Mouse (Mus musculus): ENCODE data around the gene Smarca1. TPM values are rescaled to one million over a fixed set of nuclear protein-coding genes. Genes with fewer than 3 reads are reported as not detected.
A peak's percentile ranks its signal among the peaks of the same experiment; 100 is the strongest.

Gene Smarca1
- 0.08 and 0.09 TPM in 2 replicates for polyA plus RNA-seq (2012; rRNA removed)

- 4% methylated on average over 12 of the region's 17 CpGs for WGBS
- DNase-seq, result no peak
- no peaks in the 10 kb centered on the region; the same call in 1 of the 2 replicates for H3K4me1 ChIP-seq (replicated peaks; ENCODE audit: control insufficient read depth, insufficient read depth, low read length)
- no peaks in the 10 kb centered on the region; the same call in 1 of the 2 replicates for H3K27me3 ChIP-seq (ENCODE audit: control insufficient read depth, insufficient read depth, low read length)
- TF ChIP-seq CTCF (IDR thresholded peaks at IDR 0.05; ENCODE audit: borderline replicate concordance, control insufficient read depth, extremely low read depth, insufficient read depth, low read length, poor library complexity), result no peak
- peak within 1 kb of the TSS; percentile 20 for H3K4me3 ChIP-seq (ENCODE audit: control insufficient read depth, insufficient read depth, low read length)
- H3K36me3 ChIP-seq (ENCODE audit: control insufficient read depth, insufficient read depth, low read length), result no peaks in the 10 kb centered on the region
- no peak within 1 kb of the TSS for H3K27ac ChIP-seq (ENCODE audit: control insufficient read depth, insufficient read depth, low read length)
Observed at GRCm38 (mm10) chrX:47892431-47893024, at the start of gene Smarca1. Gene Smarca1 (minus strand): TSS chrX:47892974.

- Histone ChIP-seq H3K27me3 (ENCODE audit: control insufficient read depth, insufficient read depth, low read length) (no peaks in the 10 kb centered on the region), H3K36me3 (ENCODE audit: control insufficient read depth, insufficient read depth, low read length) (no peaks in the 10 kb centered on the region), H3K4me1 (replicated peaks; ENCODE audit: control insufficient read depth, insufficient read depth, low read length) (no peaks in the 10 kb centered on the region), H3K27ac (ENCODE audit: control insufficient read depth, insufficient read depth, low read length) (no peak overlapping the region), H3K4me3 (ENCODE audit: control insufficient read depth, insufficient read depth, low read length) (no peak overlapping the region)
- TF ChIP-seq POLR2A (IDR thresholded peaks at IDR 0.05; ENCODE audit: control insufficient read depth, extremely low read depth, insufficient read depth, low read length, poor library complexity) (no peak), CTCF (IDR thresholded peaks at IDR 0.05; ENCODE audit: borderline replicate concordance, control insufficient read depth, extremely low read depth, insufficient read depth, low read length, poor library complexity) (no peak)
- no peak for DNase-seq
- 86% methylated on average over 2 of the region's 2 CpGs for WGBS
Observed at GRCm38 (mm10) chrX:47937740-47938139, 45.0 kb upstream of the Smarca1 start.

GRCm38 (mm10) chrX:47936885-47937284, 44.1 kb upstream of the Smarca1 start:
- TF ChIP-seq POLR2A (IDR thresholded peaks at IDR 0.05; ENCODE audit: control insufficient read depth, extremely low read depth, insufficient read depth, low read length, poor library complexity) (no peak), CTCF (IDR thresholded peaks at IDR 0.05; ENCODE audit: borderline replicate concordance, control insufficient read depth, extremely low read depth, insufficient read depth, low read length, poor library complexity) (no peak)
- no peak for DNase-seq
- Histone ChIP-seq H3K36me3 (ENCODE audit: control insufficient read depth, insufficient read depth, low read length) (no peaks in the 10 kb centered on the region), H3K4me3 (ENCODE audit: control insufficient read depth, insufficient read depth, low read length) (no peak overlapping the region), H3K27ac (ENCODE audit: control insufficient read depth, insufficient read depth, low read length) (no peak overlapping the region), H3K4me1 (replicated peaks; ENCODE audit: control insufficient read depth, insufficient read depth, low read length) (no peaks in the 10 kb centered on the region), H3K27me3 (ENCODE audit: control insufficient read depth, insufficient read depth, low read length) (no peaks in the 10 kb centered on the region)
- 94% methylated on average over 5 of the region's 5 CpGs for WGBS

GRCm38 (mm10) chrX:47934352-47934751, 41.6 kb upstream of the Smarca1 start:
- no peak overlapping the region for H3K27ac ChIP-seq (ENCODE audit: control insufficient read depth, insufficient read depth, low read length)
- H3K36me3 ChIP-seq (ENCODE audit: control insufficient read depth, insufficient read depth, low read length), result no peaks in the 10 kb centered on the region
- no peak overlapping the region for H3K4me3 ChIP-seq (ENCODE audit: control insufficient read depth, insufficient read depth, low read length)
- no peaks in the 10 kb centered on the region for H3K27me3 ChIP-seq (ENCODE audit: control insufficient read depth, insufficient read depth, low read length)
- H3K4me1 ChIP-seq (replicated peaks; ENCODE audit: control insufficient read depth, insufficient read depth, low read length), result no peaks in the 10 kb centered on the region
- 97% methylated on average over 11 of the region's 11 CpGs for WGBS
- no peak for DNase-seq
- TF ChIP-seq POLR2A (IDR thresholded peaks at IDR 0.05; ENCODE audit: control insufficient read depth, extremely low read depth, insufficient read depth, low read length, poor library complexity) (no peak), CTCF (IDR thresholded peaks at IDR 0.05; ENCODE audit: borderline replicate concordance, control insufficient read depth, extremely low read depth, insufficient read depth, low read length, poor library complexity) (no peak)

GRCm38 (mm10) chrX:47930449-47930848, 37.7 kb upstream of the Smarca1 start:
- no peak for DNase-seq
- TF ChIP-seq POLR2A (IDR thresholded peaks at IDR 0.05; ENCODE audit: control insufficient read depth, extremely low read depth, insufficient read depth, low read length, poor library complexity), result no peak
- no peak for TF ChIP-seq CTCF (IDR thresholded peaks at IDR 0.05; ENCODE audit: borderline replicate concordance, control insufficient read depth, extremely low read depth, insufficient read depth, low read length, poor library complexity)
- Histone ChIP-seq H3K4me3 (ENCODE audit: control insufficient read depth, insufficient read depth, low read length) (no peak overlapping the region), H3K36me3 (ENCODE audit: control insufficient read depth, insufficient read depth, low read length) (no peaks in the 10 kb centered on the region), H3K27ac (ENCODE audit: control insufficient read depth, insufficient read depth, low read length) (no peak overlapping the region), H3K27me3 (ENCODE audit: control insufficient read depth, insufficient read depth, low read length) (no peaks in the 10 kb centered on the region), H3K4me1 (replicated peaks; ENCODE audit: control insufficient read depth, insufficient read depth, low read length) (no peaks in the 10 kb centered on the region)
- 84% methylated on average over 3 of the region's 3 CpGs for WGBS

GRCm38 (mm10) chrX:47927981-47928380, 35.2 kb upstream of the Smarca1 start:
- WGBS, result 30% methylated on average over 3 of the region's 3 CpGs

GRCm38 (mm10) chrX:47920541-47920940, 27.8 kb upstream of the Smarca1 start:
- no peak for DNase-seq
- H3K36me3 ChIP-seq (ENCODE audit: control insufficient read depth, insufficient read depth, low read length), result no peaks in the 10 kb centered on the region
- no peaks in the 10 kb centered on the region for H3K27me3 ChIP-seq (ENCODE audit: control insufficient read depth, insufficient read depth, low read length)
- no peak overlapping the region for H3K27ac ChIP-seq (ENCODE audit: control insufficient read depth, insufficient read depth, low read length)
- TF ChIP-seq CTCF (IDR thresholded peaks at IDR 0.05; ENCODE audit: borderline replicate concordance, control insufficient read depth, extremely low read depth, insufficient read depth, low read length, poor library complexity) (no peak), POLR2A (IDR thresholded peaks at IDR 0.05; ENCODE audit: control insufficient read depth, extremely low read depth, insufficient read depth, low read length, poor library complexity) (no peak)
- WGBS, result 84% methylated on average over 5 of the region's 5 CpGs
- no peaks in the 10 kb centered on the region for H3K4me1 ChIP-seq (replicated peaks; ENCODE audit: control insufficient read depth, insufficient read depth, low read length)
- no peak overlapping the region for H3K4me3 ChIP-seq (ENCODE audit: control insufficient read depth, insufficient read depth, low read length)

More at GRCm38 (mm10) chrX:47927981-47928380, 35.2 kb upstream of the Smarca1 start:
- no peak overlapping the region for H3K4me3 ChIP-seq (ENCODE audit: control insufficient read depth, insufficient read depth, low read length)
- H3K27me3 ChIP-seq (ENCODE audit: control insufficient read depth, insufficient read depth, low read length), result no peaks in the 10 kb centered on the region
- H3K36me3 ChIP-seq (ENCODE audit: control insufficient read depth, insufficient read depth, low read length), result no peaks in the 10 kb centered on the region
- DNase-seq, result no peak
- no peak for TF ChIP-seq CTCF (IDR thresholded peaks at IDR 0.05; ENCODE audit: borderline replicate concordance, control insufficient read depth, extremely low read depth, insufficient read depth, low read length, poor library complexity)
- TF ChIP-seq POLR2A (IDR thresholded peaks at IDR 0.05; ENCODE audit: control insufficient read depth, extremely low read depth, insufficient read depth, low read length, poor library complexity), result no peak
- no peaks in the 10 kb centered on the region for H3K4me1 ChIP-seq (replicated peaks; ENCODE audit: control insufficient read depth, insufficient read depth, low read length)
- H3K27ac ChIP-seq (ENCODE audit: control insufficient read depth, insufficient read depth, low read length), result no peak overlapping the region

All from thymus, adult 2 months (tissue).